Mouse (Mus musculus): ENCODE data around the gene Faf1. TPM values are rescaled to one million over a fixed set of nuclear protein-coding genes. Genes with fewer than 3 reads are reported as not detected.

The Faf1 gene
- polyA plus RNA-seq, 1 experiment from 2014 or later, result 43.4 TPM

Other genes starting within 250 kb of the Faf1 start
- gene Rnf11, start 191.9 kb upstream of the Faf1 start, polyA plus RNA-seq (2016; fragmentation: Nextera tagmentation; extraction: Ambion mirVana), result 59.4 and 65.4 TPM in 2 replicates
- gene 4930522H14Rik, start 145.3 kb upstream of the Faf1 start, polyA plus RNA-seq (2016; fragmentation: Nextera tagmentation; extraction: Ambion mirVana), result not detected in 2 replicates
- 12.0 and 12.4 TPM in 2 replicates for gene Cdkn2c, start 9.4 kb upstream of the Faf1 start, polyA plus RNA-seq (2016; fragmentation: Nextera tagmentation; extraction: Ambion mirVana)